Mouse (Mus musculus): ENCODE measurements around the gene Adig. TPM values are rescaled to one million over a fixed set of nuclear protein-coding genes. Genes with fewer than 3 reads are reported as not detected.

Adig gene
- polyA plus RNA-seq (2017; shearing (Covaris generic)) = not detected

GRCm38 (mm10) chr2:158501836-158502812 lies at the start of gene Adig:
TSS of gene Adig (plus strand) at chr2:158502612.

DNA sequence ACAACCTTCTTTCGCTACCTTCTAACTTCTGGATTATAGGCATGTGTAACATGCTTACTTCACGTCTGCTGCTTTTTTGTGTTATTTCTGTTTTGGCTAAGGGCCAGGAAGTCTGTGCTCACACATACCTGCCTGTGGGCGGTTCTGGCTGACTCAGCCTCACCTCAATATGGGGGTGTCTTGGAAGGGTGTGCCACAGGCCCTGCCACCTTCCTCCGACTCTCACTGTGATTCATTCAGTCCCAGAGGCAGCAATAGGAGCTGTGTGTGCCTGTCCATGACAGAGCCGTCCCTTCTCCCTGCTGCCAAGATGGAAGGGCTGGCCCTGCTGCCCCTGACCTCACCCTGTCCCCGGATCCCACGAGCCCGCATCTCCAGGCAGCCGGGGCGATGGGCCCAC lies 10.1 kb downstream of the Adig start, which contains the start of gene Arhgap40:
Gene Arhgap40 (plus strand): TSS at position 269 of the 400 bp plus-strand sequence.

Other genes starting within 250 kb of the Adig start
- not detected for gene Bpi, start 244.5 kb upstream of the Adig start, polyA plus RNA-seq (2017; shearing (Covaris generic))
- gene Lbp, start 196.1 kb upstream of the Adig start, polyA plus RNA-seq (2017; shearing (Covaris generic)) = 3.7 TPM
- gene Snhg11, start 127.0 kb upstream of the Adig start, polyA plus RNA-seq (2017; shearing (Covaris generic)) = 0.07 TPM
- 47.3 TPM for gene Ralgapb, start 92.8 kb upstream of the Adig start, polyA plus RNA-seq (2017; shearing (Covaris generic))
- gene Arhgap40, start 10.2 kb downstream of the Adig start, polyA plus RNA-seq (2017; shearing (Covaris generic)) = not detected
- gene Slc32a1, start 108.2 kb downstream of the Adig start, polyA plus RNA-seq (2017; shearing (Covaris generic)) = not detected
- gene Actr5, start 122.3 kb downstream of the Adig start, polyA plus RNA-seq (2017; shearing (Covaris generic)) = 79.7 TPM
- gene Ppp1r16b, start 162.8 kb downstream of the Adig start, polyA plus RNA-seq (2017; shearing (Covaris generic)) = 55.2 TPM

Data from naive thymus-derived CD4-positive, alpha-beta T cell, adult 5 months (primary cell).